Mouse (Mus musculus): ENCODE data around the gene Lrrc23. TPM values are rescaled to one million over a fixed set of nuclear protein-coding genes. Genes with fewer than 3 reads are reported as not detected.
"Not testable (repeated sequence)": the region's sequence is repeated elsewhere in the genome, so short reads cannot be mapped to it uniquely, and the experiment has no call there.

The Lrrc23 gene
- polyA plus RNA-seq, 1 experiment from 2014 or later = 0.26 TPM

- Histone ChIP-seq H3K9ac (ENCODE audit: low read depth, low read length) (no peak overlapping the region), H3K36me3 (ENCODE audit: control insufficient read depth, insufficient read depth, low read length) (no peaks in the 10 kb centered on the region), H3K4me1 (ENCODE audit: control insufficient read depth, insufficient read depth, low read length) (peaks cover 14% of the 10 kb centered on the region), H3K4me2 (ENCODE audit: low read depth, low read length) (no peak overlapping the region), H3K4me3 (ENCODE audit: low read length) (no peak overlapping the region), H3K27me3 (replicated peaks; ENCODE audit: control insufficient read depth, insufficient read depth, low read length) (no peaks in the 10 kb centered on the region), H3K9me3 (ENCODE audit: control insufficient read depth, low read length) (no peaks in the 10 kb centered on the region), H3K27ac (ENCODE audit: low read length) (no peak overlapping the region)
- WGBS = 84% methylated on average over 3 of the region's 3 CpGs
- ATAC-seq = no peak
These were observed 23.5 kb upstream of the Lrrc23 start for GRCm38 (mm10) chr6:124803061-124803460.

GRCm38 (mm10) chr6:124802400-124802799 is 22.9 kb upstream of the Lrrc23 start:
- H3K9ac ChIP-seq (ENCODE audit: low read depth, low read length); H3K4me1 ChIP-seq (ENCODE audit: control insufficient read depth, insufficient read depth, low read length); H3K27me3 ChIP-seq (replicated peaks; ENCODE audit: control insufficient read depth, insufficient read depth, low read length); H3K9me3 ChIP-seq (ENCODE audit: control insufficient read depth, low read length); H3K36me3 ChIP-seq (ENCODE audit: control insufficient read depth, insufficient read depth, low read length): not testable (repeated sequence)
- WGBS = 21% methylated on average over 4 of the region's 9 CpGs
- peak overlapping the region; percentile 7; the same call in 1 of the 2 replicates for H3K4me2 ChIP-seq (ENCODE audit: low read depth, low read length)
- H3K27ac ChIP-seq (ENCODE audit: low read length) = peak overlapping the region; percentile 31
- H3K4me3 ChIP-seq (ENCODE audit: low read length) = peak overlapping the region; percentile 2; the same call in 1 of the 2 replicates
- ATAC-seq = peak; percentile 27

- H3K4me1 ChIP-seq (ENCODE audit: control insufficient read depth, insufficient read depth, low read length) = no peaks in the 10 kb centered on the region
- no peak overlapping the region for H3K9ac ChIP-seq (ENCODE audit: low read depth, low read length)
- H3K4me2 ChIP-seq (ENCODE audit: low read depth, low read length) = no peak overlapping the region
- no peaks in the 10 kb centered on the region for H3K36me3 ChIP-seq (ENCODE audit: control insufficient read depth, insufficient read depth, low read length)
- peak; percentile 73 for ATAC-seq
- H3K4me3 ChIP-seq (ENCODE audit: low read length) = no peak overlapping the region
- H3K27me3 ChIP-seq (replicated peaks; ENCODE audit: control insufficient read depth, insufficient read depth, low read length) = no peaks in the 10 kb centered on the region
- H3K27ac ChIP-seq (ENCODE audit: low read length) = no peak overlapping the region
- no peaks in the 10 kb centered on the region for H3K9me3 ChIP-seq (ENCODE audit: control insufficient read depth, low read length)
- 74% methylated on average over 2 of the region's 2 CpGs for WGBS
These were observed 16.7 kb upstream of the Lrrc23 start for GRCm38 (mm10) chr6:124796200-124796599.

- Histone ChIP-seq H3K9ac (ENCODE audit: low read depth, low read length) (no peak overlapping the region), H3K27ac (ENCODE audit: low read length) (no peak overlapping the region), H3K36me3 (ENCODE audit: control insufficient read depth, insufficient read depth, low read length) (no peaks in the 10 kb centered on the region), H3K4me2 (ENCODE audit: low read depth, low read length) (no peak overlapping the region), H3K4me3 (ENCODE audit: low read length) (no peak overlapping the region), H3K9me3 (ENCODE audit: control insufficient read depth, low read length) (no peaks in the 10 kb centered on the region), H3K4me1 (ENCODE audit: control insufficient read depth, insufficient read depth, low read length) (no peaks in the 10 kb centered on the region), H3K27me3 (replicated peaks; ENCODE audit: control insufficient read depth, insufficient read depth, low read length) (no peaks in the 10 kb centered on the region)
- 71% methylated on average over 4 of the region's 4 CpGs for WGBS
- peak; percentile 42 for ATAC-seq
These were observed 16.3 kb upstream of the Lrrc23 start for GRCm38 (mm10) chr6:124795781-124796180.

- ATAC-seq = no peak
- H3K9ac ChIP-seq (ENCODE audit: low read depth, low read length) = no peak overlapping the region
- H3K4me2 ChIP-seq (ENCODE audit: low read depth, low read length) = no peak overlapping the region
- H3K4me1 ChIP-seq (ENCODE audit: control insufficient read depth, insufficient read depth, low read length) = no peaks in the 10 kb centered on the region
- H3K9me3 ChIP-seq (ENCODE audit: control insufficient read depth, low read length) = no peaks in the 10 kb centered on the region
- H3K4me3 ChIP-seq (ENCODE audit: low read length) = no peak overlapping the region
- H3K36me3 ChIP-seq (ENCODE audit: control insufficient read depth, insufficient read depth, low read length) = no peaks in the 10 kb centered on the region
- H3K27ac ChIP-seq (ENCODE audit: low read length) = no peak overlapping the region
- WGBS = 79% methylated on average over 3 of the region's 3 CpGs
- no peaks in the 10 kb centered on the region for H3K27me3 ChIP-seq (replicated peaks; ENCODE audit: control insufficient read depth, insufficient read depth, low read length)
These were observed 12.4 kb upstream of the Lrrc23 start for GRCm38 (mm10) chr6:124791911-124792310.

- no peaks in the 10 kb centered on the region for H3K4me1 ChIP-seq (ENCODE audit: control insufficient read depth, insufficient read depth, low read length)
- no peaks in the 10 kb centered on the region for H3K27me3 ChIP-seq (replicated peaks; ENCODE audit: control insufficient read depth, insufficient read depth, low read length)
- no peak overlapping the region for H3K4me3 ChIP-seq (ENCODE audit: low read length)
- no peaks in the 10 kb centered on the region for H3K9me3 ChIP-seq (ENCODE audit: control insufficient read depth, low read length)
- no peaks in the 10 kb centered on the region for H3K36me3 ChIP-seq (ENCODE audit: control insufficient read depth, insufficient read depth, low read length)
- ATAC-seq = no peak
- no peak overlapping the region for H3K9ac ChIP-seq (ENCODE audit: low read depth, low read length)
- 64% methylated on average over 4 of the region's 4 CpGs for WGBS
- H3K4me2 ChIP-seq (ENCODE audit: low read depth, low read length) = no peak overlapping the region
- H3K27ac ChIP-seq (ENCODE audit: low read length) = no peak overlapping the region
These were observed 10.6 kb upstream of the Lrrc23 start for GRCm38 (mm10) chr6:124790121-124790520.

- H3K9ac ChIP-seq (ENCODE audit: low read depth, low read length) = no peak overlapping the region
These were observed 10.0 kb upstream of the Lrrc23 start for GRCm38 (mm10) chr6:124789519-124789918.

GRCm38 (mm10) chr6:124787722-124788121 is 8.2 kb upstream of the Lrrc23 start:
- 66% methylated on average over 10 of the region's 10 CpGs for WGBS

More at GRCm38 (mm10) chr6:124789519-124789918, 10.0 kb upstream of the Lrrc23 start:
- no peaks in the 10 kb centered on the region for H3K4me1 ChIP-seq (ENCODE audit: control insufficient read depth, insufficient read depth, low read length)
- WGBS = 81% methylated on average over 4 of the region's 4 CpGs
- H3K36me3 ChIP-seq (ENCODE audit: control insufficient read depth, insufficient read depth, low read length) = no peaks in the 10 kb centered on the region
- H3K4me2 ChIP-seq (ENCODE audit: low read depth, low read length) = no peak overlapping the region
- no peak overlapping the region for H3K4me3 ChIP-seq (ENCODE audit: low read length)
- H3K27me3 ChIP-seq (replicated peaks; ENCODE audit: control insufficient read depth, insufficient read depth, low read length) = no peaks in the 10 kb centered on the region
- H3K27ac ChIP-seq (ENCODE audit: low read length) = no peak overlapping the region
- H3K9me3 ChIP-seq (ENCODE audit: control insufficient read depth, low read length) = no peaks in the 10 kb centered on the region
- ATAC-seq = no peak

GRCm38 (mm10) chr6:124786756-124787420 is 7.4 kb upstream of the Lrrc23 start:
- ATAC-seq = no peak
- WGBS = 49% methylated on average over 8 of the region's 8 CpGs
- Histone ChIP-seq H3K36me3 (ENCODE audit: control insufficient read depth, insufficient read depth, low read length) (no peaks in the 10 kb centered on the region), H3K27me3 (replicated peaks; ENCODE audit: control insufficient read depth, insufficient read depth, low read length) (no peaks in the 10 kb centered on the region), H3K9me3 (ENCODE audit: control insufficient read depth, low read length) (no peaks in the 10 kb centered on the region), H3K4me2 (ENCODE audit: low read depth, low read length) (no peak overlapping the region), H3K4me1 (ENCODE audit: control insufficient read depth, insufficient read depth, low read length) (no peaks in the 10 kb centered on the region; the same call in 1 of the 2 replicates), H3K9ac (ENCODE audit: low read depth, low read length) (no peak overlapping the region), H3K27ac (ENCODE audit: low read length) (no peak overlapping the region), H3K4me3 (ENCODE audit: low read length) (no peak overlapping the region)

More at GRCm38 (mm10) chr6:124787722-124788121, 8.2 kb upstream of the Lrrc23 start:
- Histone ChIP-seq H3K4me2 (ENCODE audit: low read depth, low read length) (no peak overlapping the region), H3K4me3 (ENCODE audit: low read length) (no peak overlapping the region), H3K27me3 (replicated peaks; ENCODE audit: control insufficient read depth, insufficient read depth, low read length) (no peaks in the 10 kb centered on the region), H3K9ac (ENCODE audit: low read depth, low read length) (no peak overlapping the region), H3K27ac (ENCODE audit: low read length) (no peak overlapping the region), H3K36me3 (ENCODE audit: control insufficient read depth, insufficient read depth, low read length) (no peaks in the 10 kb centered on the region), H3K4me1 (ENCODE audit: control insufficient read depth, insufficient read depth, low read length) (no peaks in the 10 kb centered on the region; the same call in 1 of the 2 replicates), H3K9me3 (ENCODE audit: control insufficient read depth, low read length) (no peaks in the 10 kb centered on the region)
- ATAC-seq = no peak

GRCm38 (mm10) chr6:124782436-124782835 is 2.9 kb upstream of the Lrrc23 start:
- H3K9ac ChIP-seq (ENCODE audit: low read depth, low read length) = no peak overlapping the region

More at GRCm38 (mm10) chr6:124782436-124782835, 2.9 kb upstream of the Lrrc23 start:
- Histone ChIP-seq H3K27me3 (replicated peaks; ENCODE audit: control insufficient read depth, insufficient read depth, low read length) (no peaks in the 10 kb centered on the region; the same call in 1 of the 2 replicates), H3K36me3 (ENCODE audit: control insufficient read depth, insufficient read depth, low read length) (no peaks in the 10 kb centered on the region), H3K4me3 (ENCODE audit: low read length) (peak overlapping the region; percentile 33), H3K9me3 (ENCODE audit: control insufficient read depth, low read length) (no peaks in the 10 kb centered on the region), H3K27ac (ENCODE audit: low read length) (no peak overlapping the region), H3K4me2 (ENCODE audit: low read depth, low read length) (peak overlapping the region; percentile 30), H3K4me1 (ENCODE audit: control insufficient read depth, insufficient read depth, low read length) (no peaks in the 10 kb centered on the region; the same call in 1 of the 2 replicates)
- peak; percentile 53 for ATAC-seq
- 20% methylated on average over 6 of the region's 6 CpGs for WGBS

Measured in intestine, embryonic 16.5 days (tissue).